Comparison of ENCODE assay signal across 8 mouse cellular contexts in the genomic region with DNA sequence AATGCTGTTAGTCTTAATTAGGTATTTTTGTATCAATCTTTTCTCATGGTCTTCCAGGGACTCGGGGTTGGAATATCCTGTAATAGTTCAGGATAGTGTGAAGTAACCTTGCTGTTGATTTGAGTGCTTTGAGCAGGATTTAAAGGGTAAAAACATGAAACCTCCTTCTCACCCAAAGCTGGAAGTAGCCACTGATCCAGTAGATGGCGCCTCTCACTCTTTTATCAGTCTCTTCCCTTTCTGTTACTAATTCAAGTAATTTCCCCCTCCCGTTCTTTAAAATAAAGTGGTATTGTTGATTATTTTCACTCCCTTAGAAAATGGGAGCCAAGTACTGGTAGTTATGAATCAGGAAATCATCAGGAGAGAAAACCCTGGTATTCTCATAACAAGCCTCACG. TPM values are rescaled to one million over a fixed set of nuclear protein-coding genes. Genes with fewer than 3 reads are reported as not detected.
DNase-seq lines count a peak whose midpoint lies in the region; ATAC-seq and TF ChIP-seq lines count a peak whose summit lies in the region.

No protein-coding gene starts in this region.

- no peak overlapping the region for H3K9ac ChIP-seq in forebrain, postnatal 0 days
- H3K9ac ChIP-seq in forebrain, embryonic 15.5 days (replicated peaks): no peak overlapping the region
- no peak overlapping the region for H3K9ac ChIP-seq in liver, embryonic 12.5 days

- no peak overlapping the region for H3K4me2 ChIP-seq in forebrain, postnatal 0 days (ENCODE audit: low read depth)
- no peak overlapping the region for H3K4me2 ChIP-seq in forebrain, embryonic 15.5 days (replicated peaks)
- no peak overlapping the region for H3K4me2 ChIP-seq in liver, embryonic 12.5 days

- peak; percentile 65 for TF ChIP-seq CTCF in forebrain, postnatal 0 days (IDR thresholded peaks at IDR 0.05; ENCODE audit: low read depth)
- peak; percentile 52 for TF ChIP-seq CTCF in Patski (IDR thresholded peaks at IDR 0.05)

- peaks cover 21% of the 10 kb centered on the region for H3K36me3 ChIP-seq in forebrain, postnatal 0 days (ENCODE audit: insufficient read depth)
- peaks cover 23% of the 10 kb centered on the region for H3K36me3 ChIP-seq in forebrain, embryonic 15.5 days
- peaks cover 53% of the 10 kb centered on the region for H3K36me3 ChIP-seq in liver, embryonic 12.5 days

- H3K4me1 ChIP-seq in forebrain, postnatal 0 days (ENCODE audit: insufficient read depth): no peaks in the 10 kb centered on the region
- H3K4me1 ChIP-seq in forebrain, embryonic 15.5 days: peaks cover 6% of the 10 kb centered on the region
- peaks cover 19% of the 10 kb centered on the region for H3K4me1 ChIP-seq in liver, embryonic 12.5 days

- CTCF ChIA-PET in Patski (lab: Charles Lee): interaction anchor here (0.8 kb wide), 1 partner anchor 15 kb away, joined by 3 read pairs; no protein-coding TSS in a partner anchor

- H3K27me3 ChIP-seq in forebrain, postnatal 0 days (ENCODE audit: insufficient read depth, low read length): no peaks in the 10 kb centered on the region
- H3K27me3 ChIP-seq in forebrain, embryonic 15.5 days: no peaks in the 10 kb centered on the region
- no peaks in the 10 kb centered on the region for H3K27me3 ChIP-seq in liver, embryonic 12.5 days (replicated peaks)
- H3K27me3 ChIP-seq in Patski: no peaks in the 10 kb centered on the region

- ATAC-seq in forebrain, postnatal 0 days: no peak
- no peak for ATAC-seq in forebrain, embryonic 15.5 days (replicated peaks)
- no peak for ATAC-seq in liver, embryonic 12.5 days
- no peak for ATAC-seq in Patski
- no peak for ATAC-seq in inflammation-experienced regulatory T-cells, adult 6 months

- no peak overlapping the region for H3K4me3 ChIP-seq in forebrain, postnatal 0 days (ENCODE audit: low read depth, low read length)
- H3K4me3 ChIP-seq in forebrain, embryonic 15.5 days: no peak overlapping the region
- no peak overlapping the region for H3K4me3 ChIP-seq in liver, embryonic 12.5 days

- 47% methylated on average over 4 of the region's 4 CpGs for WGBS in forebrain, postnatal 0 days
- 50% methylated on average over 4 of the region's 4 CpGs for WGBS in forebrain, embryonic 15.5 days
- WGBS in liver, embryonic 12.5 days (ENCODE audit: insufficient replicate concordance): 41% methylated on average over 4 of the region's 4 CpGs

- DNase-seq in forebrain, postnatal 0 days: peak; percentile 67
- peak; percentile 31 for DNase-seq in liver
- DNase-seq in Patski (ENCODE audit: low read depth, low spot score): no peak
- peak; percentile 59 for DNase-seq in lung, postnatal 10 days
- no peak for DNase-seq in gastrocnemius, postnatal 25 days

- in situ Hi-C loops in Patski (cut with MboI; ENCODE audit: low pct_unique_long_range_greater_than_20kb): no loop called here

- POLR2A ChIA-PET in Patski (lab: Charles Lee): interaction anchor here (0.5 kb wide), 1 partner anchor 113 kb away, joined by 5 read pairs; no protein-coding TSS in a partner anchor

- no peaks in the 10 kb centered on the region for H3K9me3 ChIP-seq in forebrain, postnatal 0 days (ENCODE audit: low read length)
- no peaks in the 10 kb centered on the region for H3K9me3 ChIP-seq in forebrain, embryonic 15.5 days
- no peaks in the 10 kb centered on the region for H3K9me3 ChIP-seq in liver, embryonic 12.5 days (replicated peaks)

- H3K27ac ChIP-seq in forebrain, postnatal 0 days (ENCODE audit: low read depth, low read length): no peak overlapping the region
- no peak overlapping the region for H3K27ac ChIP-seq in forebrain, embryonic 15.5 days (replicated peaks)
- H3K27ac ChIP-seq in liver, embryonic 12.5 days: no peak overlapping the region

RNA-seq across cellular contexts. Expression of gene Knl1, which starts 6.0 kb away (rescaled TPM):
- total RNA-seq in forebrain, postnatal 0 days (2014; rRNA removed): 4.6 and 5.0 TPM in 2 replicates
- 3.8 and 5.2 TPM in 2 replicates for polyA plus RNA-seq in forebrain, postnatal 0 days (2015; fragmentation: Nextera tagmentation; extraction: Ambion mirVana)
- polyA plus RNA-seq in forebrain, embryonic 15.5 days (2015; fragmentation: Nextera tagmentation; extraction: Ambion mirVana): 29.3 and 33.4 TPM in 2 replicates
- polyA plus RNA-seq in liver, embryonic 12.5 days (2016; fragmentation: Nextera tagmentation; extraction: Ambion mirVana): 72.9 and 78.2 TPM in 2 replicates
- polyA plus RNA-seq in Patski (2021): 9.3 TPM
- polyA plus RNA-seq in inflammation-experienced regulatory T-cells, adult 6 months (2017; shearing (Covaris generic)): 10 to 100 TPM in 1 of 3 experiments, 1 to 10 TPM in 2; 4.6 to 49.6 (median 6.9) TPM
- total RNA-seq in gastrocnemius, postnatal 25 days (2021): under 1 TPM; 0.28 to 0.88 TPM

RNA-seq across cellular contexts. Expression of gene Rpusd2, which starts 6.3 kb away (rescaled TPM):
- 9.4 and 10.3 TPM in 2 replicates for total RNA-seq in forebrain, postnatal 0 days (2014; rRNA removed)
- 3.6 TPM in 2 replicates for polyA plus RNA-seq in forebrain, postnatal 0 days (2015; fragmentation: Nextera tagmentation; extraction: Ambion mirVana)
- 4.6 and 5.4 TPM in 2 replicates for polyA plus RNA-seq in forebrain, embryonic 15.5 days (2015; fragmentation: Nextera tagmentation; extraction: Ambion mirVana)
- 5.9 and 6.5 TPM in 2 replicates for polyA plus RNA-seq in liver, embryonic 12.5 days (2016; fragmentation: Nextera tagmentation; extraction: Ambion mirVana)
- polyA plus RNA-seq in Patski (2021): 5.2 TPM
- polyA plus RNA-seq in inflammation-experienced regulatory T-cells, adult 6 months (2017; shearing (Covaris generic)): 1 to 10 TPM; 1.6 to 2.2 (median 2.0) TPM
- total RNA-seq in gastrocnemius, postnatal 25 days (2021): 1 to 10 TPM; 2.4 to 2.5 TPM

RNA-seq across cellular contexts. Expression of gene Ccdc32, which starts 11.7 kb away (rescaled TPM):
- total RNA-seq in forebrain, postnatal 0 days (2014; rRNA removed): 51.4 and 52.3 TPM in 2 replicates
- polyA plus RNA-seq in forebrain, postnatal 0 days (2015; fragmentation: Nextera tagmentation; extraction: Ambion mirVana): 56.3 and 64.3 TPM in 2 replicates
- 38.3 and 43.3 TPM in 2 replicates for polyA plus RNA-seq in forebrain, embryonic 15.5 days (2015; fragmentation: Nextera tagmentation; extraction: Ambion mirVana)
- polyA plus RNA-seq in liver, embryonic 12.5 days (2016; fragmentation: Nextera tagmentation; extraction: Ambion mirVana): 17.5 and 19.2 TPM in 2 replicates
- 26.6 TPM for polyA plus RNA-seq in Patski (2021)
- polyA plus RNA-seq in inflammation-experienced regulatory T-cells, adult 6 months (2017; shearing (Covaris generic)): 10 to 100 TPM; 21.9 to 23.2 (median 22.8) TPM
- total RNA-seq in gastrocnemius, postnatal 25 days (2021): 1 to 10 TPM; 3.7 to 4.8 TPM

Comparison
In these comparisons a context has a peak if more than half of its experiments do, and no peak if none do; other contexts are left out.
1. DNase-seq: peak in forebrain, postnatal 0 days (single experiment), liver (single experiment) and lung, postnatal 10 days (single experiment); none in Patski (single experiment) and gastrocnemius, postnatal 25 days (single experiment).